Mouse (Mus musculus) heart, adult 8-10 months (tissue): Measurements from ENCODE around the gene Cmtm5. TPM values are rescaled to one million over a fixed set of nuclear protein-coding genes. Genes with fewer than 3 reads are reported as not detected.
A peak's percentile ranks its signal among the peaks of the same experiment; 100 is the strongest.

Experiments used
- DNase-seq: peaks from one replicate; pipeline ENCODE4 v3.0.0; 2022; ENCODE audit warnings: low spot score
- total RNA-seq, 4 experiments: library from RNA; stranded (reverse); gene quantifications; 2 replicates each; pipeline ENCODE4 v1.2.4; 2022

Cmtm5 gene
- 1 to 10 TPM in 1 of 4 experiments, under 1 TPM in 1, not detected in 2; 0.41 to 1.2 TPM for total RNA-seq

DNA sequence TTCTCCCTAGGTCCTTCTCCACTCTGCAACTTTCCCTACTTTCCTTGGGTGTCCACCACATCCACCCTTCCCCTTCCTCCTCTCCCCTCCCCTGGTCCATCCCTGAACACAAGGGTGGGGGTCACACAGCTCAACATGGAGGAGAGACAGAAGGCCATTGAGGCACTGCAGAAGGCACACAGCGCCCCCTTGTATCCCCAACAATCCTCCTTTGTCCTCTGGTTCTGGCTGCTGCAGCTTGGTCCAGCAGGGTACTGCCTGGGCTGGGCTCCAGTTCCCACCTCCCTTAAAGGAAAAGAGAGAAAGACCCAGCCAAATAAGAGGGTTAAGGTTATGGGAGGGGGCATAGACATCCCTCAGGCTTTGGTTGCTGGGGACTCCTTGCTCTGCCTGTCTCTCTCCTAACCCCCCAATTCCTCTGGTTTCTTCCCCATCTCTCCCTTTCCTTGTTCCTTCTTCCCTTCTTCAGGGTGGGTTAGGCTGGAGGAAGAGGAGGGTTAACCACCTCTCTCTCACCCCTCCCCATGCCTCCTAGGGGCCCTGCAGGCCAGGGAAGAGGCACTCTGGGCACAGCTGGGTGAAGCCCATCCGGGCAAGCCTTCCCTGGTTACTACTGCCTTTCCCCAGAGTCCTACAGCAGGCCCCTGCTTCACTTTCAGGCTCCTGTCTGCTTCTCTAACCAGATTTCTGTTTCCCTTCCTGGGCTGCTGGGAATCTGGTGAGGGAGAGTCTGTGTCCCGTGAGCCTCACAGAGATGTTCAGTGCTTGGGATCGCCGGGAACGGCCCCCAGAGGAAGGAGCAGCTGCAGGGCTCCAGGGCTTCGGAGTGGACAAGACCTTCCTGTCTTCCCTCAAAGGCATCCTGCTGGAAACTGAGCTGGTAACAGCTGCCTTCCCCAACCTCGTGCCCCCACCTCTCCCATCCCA is at the start of gene Cmtm5:
Gene Cmtm5 (plus strand): TSS at position 358 of the 927 bp plus-strand sequence.
- no peak for DNase-seq

DNA sequence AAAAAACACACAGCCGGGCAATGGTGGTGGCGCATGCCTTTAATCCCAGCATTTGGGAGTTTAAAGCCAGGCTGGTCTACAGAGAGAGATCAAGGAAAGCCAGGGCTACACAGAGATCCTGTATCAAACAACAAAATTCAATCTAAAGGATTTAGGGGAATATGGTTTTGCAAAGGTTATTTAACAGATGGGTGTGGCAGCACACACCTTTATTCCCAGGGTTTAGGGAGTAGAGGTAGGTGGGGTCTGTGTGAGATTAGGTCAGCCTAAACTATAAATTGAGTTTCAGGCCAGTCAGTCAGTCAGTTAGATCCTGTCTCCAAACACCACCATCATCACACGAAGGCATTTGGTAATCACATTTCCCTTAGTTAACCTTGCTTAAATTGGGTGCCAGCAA is 43.9 kb upstream of the Cmtm5 start, which contains the start of gene Pabpn1:
Gene Pabpn1 (plus strand): TSS at position 301 of the 400 bp plus-strand sequence.
- no peak for DNase-seq

DNA sequence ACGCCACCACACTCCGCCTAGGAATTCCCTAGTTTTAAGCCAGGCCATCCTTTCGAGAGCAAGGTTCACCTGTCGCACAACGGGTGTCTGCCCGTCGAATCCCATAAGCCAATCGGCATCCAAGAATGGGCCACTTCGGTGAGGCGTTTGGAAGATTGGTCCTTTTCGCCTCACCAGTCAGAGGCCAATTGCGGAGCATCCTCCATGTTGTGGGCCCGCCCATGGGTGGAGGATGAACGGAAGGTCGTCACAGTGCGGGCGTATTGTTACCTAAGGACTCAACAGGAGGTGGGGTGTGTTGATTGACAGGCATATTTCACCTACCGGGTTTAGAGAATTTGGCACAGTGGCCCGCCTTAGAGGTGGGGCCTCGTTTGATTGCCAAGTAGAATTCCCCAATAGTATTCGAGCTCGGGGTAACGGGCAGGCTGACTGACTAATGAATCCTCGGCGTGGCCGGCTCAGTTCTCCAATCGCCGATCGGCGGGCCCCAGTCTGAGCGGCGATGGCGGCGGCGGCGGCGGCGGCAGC is 42.3 kb upstream of the Cmtm5 start:
- peak; percentile 100 for DNase-seq

GRCm38 (mm10) chr14:54894296-54895151 is 41.5 kb upstream of the Cmtm5 start:
- peak; percentile 53 for DNase-seq

DNA sequence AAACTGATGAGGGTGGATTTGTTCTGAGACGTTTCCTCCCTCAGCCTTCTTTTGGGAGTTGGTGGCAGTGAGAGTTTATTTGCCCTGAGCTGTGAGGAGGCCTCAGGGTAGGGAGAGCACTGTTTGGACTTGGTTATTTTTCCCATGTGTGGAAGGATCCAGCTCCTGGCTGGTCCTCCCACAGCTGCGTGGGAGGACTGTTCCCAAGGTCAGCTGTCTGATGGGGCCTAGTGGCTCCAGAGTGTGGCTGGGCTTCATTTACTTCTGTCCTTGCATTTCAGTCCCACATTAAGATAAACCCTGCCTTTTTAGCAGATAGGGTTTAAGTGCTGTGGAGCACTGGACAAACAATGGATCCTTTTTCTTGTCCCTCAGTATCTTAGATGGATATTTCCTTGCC is 38.6 kb upstream of the Cmtm5 start:
- DNase-seq: no peak

GRCm38 (mm10) chr14:54900383-54900782 is 35.7 kb upstream of the Cmtm5 start:
- peak; percentile 84 for DNase-seq

DNA sequence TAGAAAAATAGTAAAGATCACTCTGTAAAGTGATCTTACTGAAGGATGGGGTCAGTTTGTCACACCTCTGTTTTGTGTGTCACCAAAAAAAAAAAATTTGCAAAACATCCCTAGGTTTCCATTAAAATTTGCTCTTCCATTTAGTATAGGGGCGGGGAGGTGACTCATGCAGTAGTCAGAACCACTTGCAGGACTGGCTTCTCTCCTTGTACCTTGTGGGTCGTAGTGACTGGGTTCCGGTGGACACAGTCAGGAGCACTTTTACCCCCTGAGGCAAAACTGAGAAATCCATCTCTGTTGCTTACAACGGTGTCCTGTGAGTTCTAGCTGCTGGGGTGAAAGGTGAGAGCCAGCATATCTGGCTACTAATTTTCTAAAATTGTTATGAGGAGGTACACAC is 32.4 kb upstream of the Cmtm5 start:
- no peak for DNase-seq

- no peak for DNase-seq
Measured at GRCm38 (mm10) chr14:54908682-54909081, 27.4 kb upstream of the Cmtm5 start.

GRCm38 (mm10) chr14:54912109-54912850 is 23.8 kb upstream of the Cmtm5 start:
- DNase-seq: no peak

- DNase-seq: peak; percentile 68
Measured at GRCm38 (mm10) chr14:54912886-54913285, 23.2 kb upstream of the Cmtm5 start, which contains the start of gene Slc22a17. TSS of gene Slc22a17 (minus strand) at chr14:54913132.

GRCm38 (mm10) chr14:54913343-54913742 is 22.7 kb upstream of the Cmtm5 start:
- DNase-seq: no peak

DNA sequence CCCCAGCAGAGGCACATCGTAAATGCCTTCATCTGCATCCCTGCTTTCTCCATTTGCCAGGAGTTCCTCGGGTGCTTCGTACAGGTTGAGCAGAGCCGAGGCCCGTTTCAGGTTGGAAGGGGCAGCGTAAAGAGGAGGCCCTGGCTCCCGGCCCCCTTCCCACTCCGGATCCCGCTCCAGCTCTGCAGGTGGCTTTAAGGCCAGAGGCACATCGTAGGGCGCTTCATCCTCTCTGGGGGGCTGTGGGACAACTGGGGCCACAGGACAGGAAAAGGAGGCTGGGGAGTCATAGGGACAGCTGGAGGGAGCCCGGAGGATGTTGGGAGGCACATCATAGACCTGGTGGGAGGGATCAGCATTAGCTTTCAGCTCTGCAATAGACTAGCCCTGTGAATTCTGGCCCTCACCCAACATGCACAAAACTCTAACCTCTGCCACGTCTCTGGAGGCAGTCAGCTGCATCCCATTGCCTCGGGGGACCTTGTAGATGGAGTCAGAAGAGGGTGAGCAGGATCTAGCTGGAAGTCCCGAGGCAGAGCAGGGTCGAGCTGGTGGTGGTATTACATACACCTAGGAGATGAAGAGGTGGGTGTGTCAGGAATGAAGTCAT is 15.9 kb upstream of the Cmtm5 start:
- DNase-seq: no peak

DNA sequence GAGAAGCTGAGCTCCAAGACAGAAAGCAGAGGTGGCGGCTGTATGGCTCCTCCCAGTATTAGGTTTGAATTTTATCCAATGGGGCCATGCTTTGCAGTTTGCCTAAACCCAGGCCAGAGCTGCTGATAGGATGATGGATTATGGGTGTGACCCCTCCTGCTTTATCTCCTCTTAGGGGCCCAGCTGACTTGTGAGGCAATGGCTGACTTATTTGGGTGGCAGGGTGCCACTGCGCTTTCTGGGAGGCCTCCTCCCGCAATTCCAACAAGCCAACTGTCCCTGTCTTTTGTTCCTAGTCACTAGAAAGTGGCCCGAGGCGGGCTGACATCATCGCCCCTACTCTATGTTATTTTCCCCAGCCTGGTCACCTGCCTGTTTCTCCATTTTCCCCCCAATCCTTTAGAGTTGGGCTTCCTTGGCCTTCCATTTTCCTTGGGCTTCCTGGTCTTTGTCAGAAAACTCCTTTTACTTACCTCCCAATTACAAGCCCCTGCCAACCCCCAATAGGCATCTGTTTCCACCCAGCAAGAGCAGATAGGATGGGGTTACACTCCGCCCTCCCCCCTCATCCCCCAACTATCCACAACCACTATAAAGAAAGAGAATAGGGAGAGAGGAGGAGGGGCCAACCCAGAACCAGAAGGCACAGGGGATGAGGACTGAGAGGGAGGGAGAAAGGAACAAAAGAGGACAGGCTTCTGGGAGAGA is 11.3 kb upstream of the Cmtm5 start:
- peak; percentile 65 for DNase-seq

GRCm38 (mm10) chr14:54925349-54926342 is 10.4 kb upstream of the Cmtm5 start, which contains the start of gene Efs:
TSS of gene Efs (minus strand) at chr14:54926126.
- no peak for DNase-seq

DNA sequence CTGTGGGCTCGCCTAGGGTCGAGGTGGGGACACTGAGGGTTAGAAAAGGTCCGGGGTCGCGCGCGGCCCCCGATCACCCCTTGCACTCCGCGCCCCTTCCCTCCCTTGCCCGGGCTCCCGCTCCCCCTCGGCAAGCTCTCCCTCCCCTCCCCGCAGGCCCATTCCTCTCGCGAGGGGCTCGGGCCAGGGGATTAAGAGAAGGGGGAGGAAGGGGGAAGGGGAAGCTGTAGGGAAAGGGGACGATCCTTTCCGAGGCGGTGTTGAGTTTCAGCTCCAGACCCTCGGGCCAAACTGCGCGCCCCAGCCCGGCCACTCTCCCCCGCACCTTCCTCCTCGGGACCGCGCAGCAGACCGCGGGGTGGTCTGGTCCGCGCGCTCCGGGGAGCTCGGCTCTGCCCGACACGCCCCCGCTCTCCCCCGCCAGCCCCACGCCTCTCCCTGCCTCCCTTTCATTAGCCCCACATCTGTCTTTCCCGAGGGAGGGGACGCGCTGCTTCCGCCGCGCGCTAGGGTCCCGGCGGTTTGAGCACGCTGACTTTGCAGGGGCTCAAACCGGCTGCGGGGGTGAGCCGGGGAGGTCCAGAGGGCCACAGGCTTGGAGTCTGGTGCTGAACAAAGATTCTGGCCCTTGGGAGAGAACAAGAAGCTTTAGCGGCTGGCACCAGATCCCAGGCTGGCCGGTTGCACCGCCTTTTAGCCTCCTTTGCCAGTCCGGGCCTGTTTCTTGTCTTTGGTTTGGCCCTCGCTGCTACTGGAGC is 9.5 kb upstream of the Cmtm5 start:
- peak; percentile 58 for DNase-seq

DNA sequence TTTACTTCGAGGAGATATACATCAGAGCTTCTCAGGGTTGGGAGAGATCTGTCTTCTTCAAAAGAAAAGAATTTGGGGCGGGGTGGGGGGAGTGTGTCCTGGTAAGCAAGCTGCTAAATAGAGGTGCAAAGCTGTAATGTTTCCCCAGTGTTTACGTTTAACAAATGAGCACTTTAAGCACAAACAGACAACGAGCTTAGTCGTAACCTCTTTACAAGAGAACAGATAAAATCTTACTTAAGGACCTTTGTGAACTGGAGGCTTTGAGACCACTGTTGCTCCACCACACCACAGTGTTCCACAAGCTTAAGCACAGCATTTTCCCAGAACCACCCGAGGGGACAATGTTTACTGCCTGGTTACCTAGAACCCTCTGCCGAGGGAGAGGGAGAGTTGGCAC is 8.8 kb upstream of the Cmtm5 start:
- no peak for DNase-seq

DNA sequence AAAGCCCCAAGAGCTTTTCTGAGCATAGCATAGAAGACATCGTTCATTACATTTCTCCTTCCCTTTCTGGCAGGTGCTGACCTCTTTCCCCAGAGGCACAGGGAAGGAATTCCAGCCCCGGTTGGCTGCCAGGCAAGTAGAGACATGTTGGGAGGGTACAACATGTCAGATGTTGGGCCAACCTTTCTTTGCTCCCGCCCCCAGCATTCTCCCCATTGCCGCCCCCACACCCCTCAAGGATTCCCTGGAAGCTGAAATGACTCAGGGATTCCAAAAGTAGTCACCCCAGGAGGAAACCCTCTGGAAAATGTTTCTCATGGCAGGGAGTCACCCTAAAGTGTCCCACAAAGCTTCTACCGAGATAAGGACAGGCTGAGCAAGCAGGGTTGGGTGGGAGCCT is 6.3 kb upstream of the Cmtm5 start:
- no peak for DNase-seq

GRCm38 (mm10) chr14:54930431-54930830 is 5.6 kb upstream of the Cmtm5 start:
- no peak for DNase-seq
